Mouse (Mus musculus): ENCODE data around the gene Erp29. TPM values are rescaled to one million over a fixed set of nuclear protein-coding genes. Genes with fewer than 3 reads are reported as not detected.

Erp29 gene
- total and polyA plus RNA-seq, 3 experiments, result 204 to 258 (median 252) TPM

DNA sequence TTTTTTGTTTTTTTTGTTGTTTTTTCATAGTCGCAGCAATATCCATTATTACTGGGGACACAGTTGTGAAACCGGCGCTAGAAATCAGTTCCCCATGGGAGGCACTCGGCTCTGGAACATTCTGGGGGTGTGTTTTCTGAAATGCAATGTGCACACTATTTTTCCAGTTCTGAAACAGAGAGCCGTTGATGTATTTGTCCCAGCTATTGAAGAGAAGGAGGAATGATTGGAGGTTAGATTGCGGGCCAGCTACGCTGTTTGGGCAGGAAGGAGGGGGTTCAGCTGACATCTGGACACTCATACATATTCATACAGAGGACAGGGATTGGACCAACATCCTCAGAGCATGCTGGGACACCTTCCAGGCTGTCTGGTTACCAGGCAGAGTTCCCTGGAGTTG lies 63.2 kb downstream of the Erp29 start:
- dilution Hi-C loops (cut with MboI; ENCODE audit: extremely low pct_ligation_motif_present, extremely low pct_unique_long_range_greater_than_20kb, low sequenced_read_pairs), result no loop called here
- TF ChIP-seq MYC (IDR thresholded peaks at IDR 0.05; ENCODE audit: low read depth, low read length) (no peak), ZC3H11A (IDR thresholded peaks at IDR 0.05; ENCODE audit: low read depth, low read length) (no peak), RCOR1 (conservative IDR thresholded peaks at IDR 0.05; ENCODE audit: low read depth, low read length) (no peak), ZNF384 (IDR thresholded peaks at IDR 0.05; ENCODE audit: low read depth, low read length) (no peak), USF1 (IDR thresholded peaks at IDR 0.05; ENCODE audit: low read depth, low read length) (no peak), ZKSCAN1 (IDR thresholded peaks at IDR 0.05; ENCODE audit: borderline replicate concordance, low read depth, low read length) (no peak), IRF4 (IDR thresholded peaks at IDR 0.05; ENCODE audit: low read depth, low read length) (no peak), SMC3 (IDR thresholded peaks at IDR 0.05; ENCODE audit: low read depth, low read length) (no peak), POLR2AphosphoS2 (IDR thresholded peaks at IDR 0.05; ENCODE audit: low read depth, low read length) (no peak), NELFE (IDR thresholded peaks at IDR 0.05; ENCODE audit: low read depth, low read length) (no peak), MAZ (IDR thresholded peaks at IDR 0.05; ENCODE audit: low read depth, low read length) (no peak), BHLHE40 (IDR thresholded peaks at IDR 0.05; ENCODE audit: low read depth, low read length) (no peak), NRF1 (IDR thresholded peaks at IDR 0.05; ENCODE audit: low read depth, low read length) (no peak), E2F4 (IDR thresholded peaks at IDR 0.05; ENCODE audit: insufficient replicate concordance, low read depth, low read length) (no peak), EP300 (IDR thresholded peaks at IDR 0.05; ENCODE audit: low read length) (no peak), ELF1 (IDR thresholded peaks at IDR 0.05; ENCODE audit: low read depth, low read length) (no peak), JUND (conservative IDR thresholded peaks at IDR 0.05; ENCODE audit: low read depth, low read length) (no peak), SIN3A (IDR thresholded peaks at IDR 0.05; ENCODE audit: low read length) (no peak)
- Histone ChIP-seq H3K9ac (ENCODE audit: insufficient read depth, low read depth) (peak overlapping the region; percentile 25; the same call in 1 of the 2 replicates), H3K4me1 (ENCODE audit: control insufficient read depth in 1 of 2, insufficient read depth in 2 of 2) (peaks cover 0 to 15% of the 10 kb centered on the region in 2 experiments; a peak in 2 of 4 replicates), H3K9me3 (replicated peaks; ENCODE audit: low read length) (no peaks in the 10 kb centered on the region), H3K36me3 (replicated peaks in 1 of 2; ENCODE audit: control insufficient read depth in 1 of 2, insufficient read depth in 1 of 2, low read length in 1 of 2) (no peaks in the 10 kb centered on the region), H3K27me3 (replicated peaks) (no peaks in the 10 kb centered on the region), H3K27ac (ENCODE audit: insufficient read depth, low read depth) (no peak overlapping the region), H3K4me2 (ENCODE audit: insufficient read depth, low read depth, poor library complexity, severe bottlenecking) (no peak overlapping the region), H3K4me3 (replicated peaks in 1 of 3; ENCODE audit: low read depth in 2 of 3, low read length in 2 of 3, poor library complexity in 1 of 3) (no peak overlapping the region), H3K79me2 (replicated peaks; ENCODE audit: control insufficient read depth, extremely low read depth, insufficient read depth, poor library complexity, severe bottlenecking) (peaks cover 7% of the 10 kb centered on the region)
- in situ Hi-C loops (cut with MboI; ENCODE audit: low pct_ligation_motif_present, low pct_unique_long_range_greater_than_20kb, low sequenced_read_pairs), result no loop called here
- no peak for DNase-seq (ENCODE audit: extremely low read depth)

DNA sequence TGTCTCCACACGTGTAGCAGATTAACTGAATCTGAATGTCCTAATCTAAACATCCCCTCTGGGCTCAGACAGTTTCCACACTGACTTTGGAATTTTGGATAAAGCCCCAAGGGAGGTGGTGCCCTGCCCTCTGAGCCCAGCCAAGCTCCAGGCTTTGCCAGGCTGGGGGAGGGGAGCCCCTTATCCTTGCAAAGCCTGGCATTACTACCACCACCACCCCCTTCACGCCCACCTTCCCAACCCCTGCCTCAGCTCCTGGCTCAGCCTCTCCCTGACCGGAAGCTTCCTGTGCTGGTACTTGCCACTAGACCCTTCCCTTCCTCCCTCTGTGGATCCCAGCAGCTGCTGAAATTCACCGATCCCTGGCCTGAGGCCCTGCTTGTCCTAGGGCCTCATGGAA lies 65.2 kb downstream of the Erp29 start:
- in situ Hi-C loops (cut with MboI; ENCODE audit: low pct_ligation_motif_present, low pct_unique_long_range_greater_than_20kb, low sequenced_read_pairs) (no loop called here), dilution Hi-C loops (cut with MboI; ENCODE audit: extremely low pct_ligation_motif_present, extremely low pct_unique_long_range_greater_than_20kb, low sequenced_read_pairs) (no loop called here)
- H3K9ac ChIP-seq (ENCODE audit: insufficient read depth, low read depth), result no peak overlapping the region
- H3K36me3 ChIP-seq (replicated peaks in 1 of 2; ENCODE audit: control insufficient read depth in 1 of 2, insufficient read depth in 1 of 2, low read length in 1 of 2), result peaks cover 4 to 11% of the 10 kb centered on the region in 2 experiments
- TF ChIP-seq JUN (IDR thresholded peaks at IDR 0.05; ENCODE audit: insufficient read depth, low read depth, low read length) (no peak), USF2 (conservative IDR thresholded peaks at IDR 0.05; ENCODE audit: low read depth, low read length) (no peak), MYC (IDR thresholded peaks at IDR 0.05; ENCODE audit: low read depth, low read length) (no peak), NELFE (IDR thresholded peaks at IDR 0.05; ENCODE audit: low read depth, low read length) (no peak), GABPA (IDR thresholded peaks at IDR 0.05; ENCODE audit: insufficient replicate concordance, low read depth, low read length) (no peak), CHD2 (IDR thresholded peaks at IDR 0.05; ENCODE audit: low read length) (no peak), MXI1 (IDR thresholded peaks at IDR 0.05; ENCODE audit: low read depth, low read length) (no peak), CHD1 (IDR thresholded peaks at IDR 0.05; ENCODE audit: low read depth, low read length) (no peak), E2F4 (IDR thresholded peaks at IDR 0.05; ENCODE audit: insufficient replicate concordance, low read depth, low read length) (no peak), ZKSCAN1 (IDR thresholded peaks at IDR 0.05; ENCODE audit: borderline replicate concordance, low read depth, low read length) (no peak), MEF2A (IDR thresholded peaks at IDR 0.05; ENCODE audit: borderline replicate concordance, low read depth, low read length) (no peak), CTCF (conservative IDR thresholded peaks at IDR 0.05 in 1 of 2, IDR thresholded peaks at IDR 0.05 in 1 of 2; ENCODE audit: low read depth in 2 of 2, low read length in 2 of 2) (no peak), POLR2AphosphoS2 (IDR thresholded peaks at IDR 0.05; ENCODE audit: low read depth, low read length) (no peak), SMC3 (IDR thresholded peaks at IDR 0.05; ENCODE audit: low read depth, low read length) (no peak), TBP (conservative IDR thresholded peaks at IDR 0.05; ENCODE audit: low read depth, low read length) (no peak), ELF1 (IDR thresholded peaks at IDR 0.05; ENCODE audit: low read depth, low read length) (no peak), PAX5 (IDR thresholded peaks at IDR 0.05; ENCODE audit: low read length) (no peak), KAT2A (IDR thresholded peaks at IDR 0.05; ENCODE audit: insufficient replicate concordance, low read length) (no peak), ZMIZ1 (IDR thresholded peaks at IDR 0.05; ENCODE audit: low read depth, low read length) (no peak)
- H3K4me1 ChIP-seq (ENCODE audit: control insufficient read depth in 1 of 2, insufficient read depth in 2 of 2), result peaks cover 8 to 33% of the 10 kb centered on the region in 2 experiments
- H3K4me2 ChIP-seq (ENCODE audit: insufficient read depth, low read depth, poor library complexity, severe bottlenecking), result no peak overlapping the region
- H3K79me2 ChIP-seq (replicated peaks; ENCODE audit: control insufficient read depth, extremely low read depth, insufficient read depth, poor library complexity, severe bottlenecking), result peaks cover 14% of the 10 kb centered on the region
- H3K9me3 ChIP-seq (replicated peaks; ENCODE audit: low read length), result no peaks in the 10 kb centered on the region
- no peak overlapping the region for H3K27ac ChIP-seq (ENCODE audit: insufficient read depth, low read depth)
- H3K4me3 ChIP-seq (replicated peaks in 1 of 3; ENCODE audit: low read depth in 2 of 3, low read length in 2 of 3, poor library complexity in 1 of 3), result no peak overlapping the region
- DNase-seq (ENCODE audit: extremely low read depth), result no peak
- no peaks in the 10 kb centered on the region for H3K27me3 ChIP-seq (replicated peaks)
